Mouse (Mus musculus) E14TG2a.4 (cell line): ENCODE measurements around the gene Zmpste24.

Experiments
- CTCF ChIP-seq: conservative IDR thresholded peaks from 2 replicates; pipeline ENCODE4 v1.5.1; 2014; ENCODE audit warnings: low read length
- NANOG ChIP-seq: IDR thresholded peaks from 2 replicates; pipeline ENCODE4 v1.6.1; 2014; ENCODE audit warnings: borderline replicate concordance, low read length, mixed read lengths

DNA sequence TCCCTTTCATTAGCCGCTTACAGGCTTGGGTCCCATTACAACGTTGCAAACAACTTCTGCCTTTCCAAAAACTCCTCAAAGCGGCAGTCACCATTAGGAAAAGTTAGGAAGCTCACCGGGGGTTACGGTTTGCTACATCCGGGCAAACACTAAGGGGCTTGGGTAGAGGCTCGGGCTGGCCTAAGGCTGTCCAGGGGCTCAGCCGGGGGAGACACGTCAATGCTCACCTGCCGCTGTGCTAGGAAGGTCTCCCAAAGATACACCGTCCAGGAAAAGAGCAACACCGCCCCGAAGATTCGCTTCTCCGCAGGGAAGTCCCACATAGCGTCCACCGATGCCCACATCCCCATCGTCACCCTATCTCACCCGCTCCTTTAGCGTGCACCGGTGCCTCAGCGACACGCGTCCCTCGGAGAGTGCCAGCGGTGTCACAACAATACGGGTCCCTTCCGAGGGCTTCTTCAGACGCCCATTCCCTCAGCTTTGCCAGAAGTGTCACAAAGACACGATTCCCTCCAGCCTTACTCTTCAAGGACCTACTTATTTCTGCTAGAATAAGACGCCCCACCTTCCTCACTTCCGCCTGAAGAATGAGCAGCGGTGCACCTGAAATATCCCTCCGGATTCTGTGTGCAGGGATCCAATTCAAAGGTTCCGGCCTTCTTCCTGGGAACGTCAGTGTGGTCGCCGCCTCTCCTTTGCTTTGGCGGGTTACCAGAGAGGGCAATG is at the start of gene Zmpste24:
- TF ChIP-seq CTCF (no peak), NANOG (no peak)
